Mouse (Mus musculus) liver, embryonic 14 days (tissue): Measurements from ENCODE around the gene Gm4214. TPM values are rescaled to one million over a fixed set of nuclear protein-coding genes. Genes with fewer than 3 reads are reported as not detected.

Source experiments
- polyA plus RNA-seq: library from polyadenylated mRNA; depleted of rRNA; stranded (reverse); fragments of >200 nt; gene quantifications from 2 replicates; pipeline ENCODE4 v1.2.3, GENCODE M21; 2012; rRNA removed

Gene Gm4214
- not detected in 2 replicates for polyA plus RNA-seq

DNA sequence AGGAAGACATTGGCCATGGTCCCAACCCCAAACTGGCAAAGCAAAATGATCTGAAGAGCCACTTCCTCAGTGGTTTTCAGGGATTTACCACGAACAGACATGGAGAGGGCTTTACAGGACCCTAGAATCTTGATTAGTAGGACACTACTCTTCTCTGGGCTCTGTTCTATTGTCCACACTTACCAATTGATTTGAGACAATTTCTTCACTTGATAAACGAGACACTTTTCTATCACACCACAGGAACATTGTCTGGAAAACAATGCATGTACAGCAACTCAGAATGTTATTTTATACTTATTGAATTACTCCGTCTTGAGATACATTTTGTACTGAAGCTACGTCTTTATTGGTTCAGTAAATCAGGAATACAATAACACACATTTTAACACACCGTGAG, at the start of gene Gm4214:
Gm4214 (minus strand) TSS at position 101 of the 400 bp plus-strand sequence.

DNA sequence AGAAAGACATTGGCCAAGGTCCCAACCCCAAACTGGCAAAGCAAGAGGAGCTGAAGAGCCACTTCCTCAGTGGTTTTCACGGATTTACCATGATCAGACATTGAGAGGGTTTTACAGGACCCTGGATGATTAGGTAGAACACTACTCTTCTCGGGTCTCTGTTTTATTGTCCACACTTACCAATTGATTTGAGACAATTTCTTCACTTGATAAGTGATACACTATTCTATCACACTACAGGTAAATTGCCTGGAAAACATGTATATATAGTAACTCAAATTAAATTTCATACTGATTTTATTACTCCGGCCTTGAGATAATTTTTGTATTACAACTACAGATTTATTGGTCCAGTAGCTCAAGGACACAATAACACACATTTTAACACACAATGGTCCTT, 35.4 kb upstream of the Gm4214 start, which contains the start of gene Gm4216:
Gm4216 (minus strand) TSS at position 101 of the 400 bp plus-strand sequence.

Other genes with a start within 250 kb of the Gm4214 start
- gene Vmn1r157, start 223.0 kb downstream of the Gm4214 start, polyA plus RNA-seq: not detected in 2 replicates
- not detected in 2 replicates for gene Vmn1r158, start 193.9 kb downstream of the Gm4214 start, polyA plus RNA-seq
- gene Vmn1r159, start 141.1 kb downstream of the Gm4214 start, polyA plus RNA-seq: not detected in 2 replicates
- gene Vmn1r160, start 113.4 kb downstream of the Gm4214 start, polyA plus RNA-seq: not detected in 2 replicates
- gene Gm4216, start 35.2 kb upstream of the Gm4214 start, polyA plus RNA-seq: not detected in 2 replicates
- gene Vmn1r163, start 70.9 kb upstream of the Gm4214 start, polyA plus RNA-seq: not detected in 2 replicates
- gene Gm8720, start 82.8 kb upstream of the Gm4214 start, polyA plus RNA-seq: not detected in 2 replicates
- not detected in 2 replicates for gene Gm10662, start 159.8 kb upstream of the Gm4214 start, polyA plus RNA-seq
- not detected in 2 replicates for gene Vmn1r165, start 232.7 kb upstream of the Gm4214 start, polyA plus RNA-seq